Mouse (Mus musculus) spleen, adult 2 months (tissue): ENCODE measurements around the gene Kifap3.

Experiments
- CTCF ChIP-seq: fragments of 200-500 bp; IDR thresholded peaks from 2 replicates; pipeline ENCODE4 v1.5.1; 2011; ENCODE audit warnings: mild to moderate bottlenecking, inconsistent platforms; ENCODE audit not compliant: insufficient read depth, insufficient read length, insufficient replicate concordance; ENCODE audit errors: extremely low read depth
- POLR2A ChIP-seq: fragments of 200-500 bp; IDR thresholded peaks from 2 replicates; pipeline ENCODE4 v1.6.1; 2011; ENCODE audit warnings: low read depth, low read length, inconsistent platforms

DNA sequence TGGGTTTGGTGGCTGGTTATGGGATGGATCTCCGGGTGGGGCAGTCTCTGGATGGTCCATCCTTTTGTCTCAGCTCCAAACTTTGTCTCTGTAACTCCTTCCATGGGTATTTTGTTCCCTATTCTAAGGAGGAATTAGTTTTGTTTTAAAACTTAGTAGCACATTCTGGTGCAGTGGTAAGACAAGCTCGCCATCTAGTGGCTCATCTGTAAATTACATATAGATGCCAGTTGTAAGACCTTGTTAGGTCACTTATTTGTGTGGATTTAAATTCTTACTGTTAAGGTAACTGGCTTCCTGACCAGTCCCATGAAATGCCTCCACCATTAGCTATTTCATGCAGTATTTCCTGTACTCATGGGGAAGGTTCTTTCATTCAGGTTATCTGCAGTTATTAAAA is 131.0 kb downstream of the Kifap3 start:
- TF ChIP-seq CTCF: no peak
- TF ChIP-seq POLR2A: no peak
